29 mouse cellular contexts compared by ENCODE assay signal in genomic region chr9:40506576-40506975, GRCm38 (mm10). TPM values are rescaled to one million over a fixed set of nuclear protein-coding genes. Genes with fewer than 3 reads are reported as not detected.
DNase-seq lines count a peak whose midpoint lies in the region; ATAC-seq and TF ChIP-seq lines count a peak whose summit lies in the region.
"Had no signal": no experiment of that assay in that cellular context is flagged by ENCODE, and none has a peak within 500 bp of the region (broad histone marks: within the 10 kb centered on the region; RNA-seq: fewer than 3 reads in every experiment).

No protein-coding gene starts in this region.

- no peaks in the 10 kb centered on the region for H3K79me2 ChIP-seq in myocyte (ENCODE audit: control insufficient read depth, insufficient read depth)

- no peaks in the 10 kb centered on the region for H3K27me3 ChIP-seq in forebrain, postnatal 0 days (ENCODE audit: insufficient read depth, low read length)
- no peaks in the 10 kb centered on the region for H3K27me3 ChIP-seq in forebrain, embryonic 14.5 days (replicated peaks; ENCODE audit: control insufficient read depth, insufficient read depth, low read length)
- H3K27me3 ChIP-seq in myocyte (ENCODE audit: control insufficient read depth, insufficient read depth, insufficient read length): no peaks in the 10 kb centered on the region
- H3K27me3 ChIP-seq: forebrain, embryonic 13.5 days; heart, embryonic 12.5 days; hindbrain, embryonic 13.5 days; limb, embryonic 15.5 days; liver, embryonic 13.5 days; neural tube, embryonic 13.5 days had no signal

- intact Hi-C loops in left cerebral cortex, adult 2 months (cut with DNase I): loop anchor here (1.0 to 5.0 kb wide), 3 partner anchors 49 to 251 kb away; no protein-coding TSS in a partner anchor

- TF ChIP-seq CTCF in forebrain, postnatal 0 days (IDR thresholded peaks at IDR 0.05; ENCODE audit: low read depth): no peak
- no peak for TF ChIP-seq CTCF in left cerebral cortex, adult 2 months (IDR thresholded peaks at IDR 0.05)

- no peak overlapping the region for H3K4me3 ChIP-seq in forebrain, postnatal 0 days (ENCODE audit: low read depth, low read length)
- no peak overlapping the region for H3K4me3 ChIP-seq in forebrain, embryonic 14.5 days (ENCODE audit: low read depth, low read length)
- H3K4me3 ChIP-seq in left cerebral cortex, adult 2 months: no peak overlapping the region
- no peak overlapping the region for H3K4me3 ChIP-seq in myocyte
- H3K4me3 ChIP-seq: forebrain, embryonic 13.5 days; heart, adult 2 months; heart, embryonic 12.5 days; hindbrain, embryonic 13.5 days; limb, embryonic 10.5 days; limb, embryonic 15.5 days; liver, embryonic 13.5 days; midbrain, embryonic 10.5 days; neural tube, embryonic 13.5 days had no signal

- H3K4me2 ChIP-seq in forebrain, postnatal 0 days (ENCODE audit: low read depth): no peak overlapping the region
- H3K4me2 ChIP-seq in forebrain, embryonic 14.5 days (ENCODE audit: low read length): no peak overlapping the region
- H3K4me2 ChIP-seq in myocyte (ENCODE audit: low read depth): no peak overlapping the region
- H3K4me2 ChIP-seq: forebrain, embryonic 13.5 days; heart, embryonic 12.5 days; hindbrain, embryonic 13.5 days; limb, embryonic 15.5 days; liver, embryonic 13.5 days; neural tube, embryonic 13.5 days had no signal

- 0 out of 2 replicates have a peak, but pooled peaks cover 5% of the 10 kb centered on the region for H3K4me1 ChIP-seq in forebrain, postnatal 0 days (ENCODE audit: insufficient read depth)
- no peaks in the 10 kb centered on the region for H3K4me1 ChIP-seq in forebrain, embryonic 14.5 days (ENCODE audit: control insufficient read depth, insufficient read depth, low read length)
- H3K4me1 ChIP-seq: forebrain, embryonic 13.5 days; heart, embryonic 12.5 days; hindbrain, embryonic 13.5 days; limb, embryonic 10.5 days; limb, embryonic 15.5 days; liver, embryonic 13.5 days; midbrain, embryonic 10.5 days; neural tube, embryonic 13.5 days had no signal

- peak; percentile 54 for ATAC-seq in forebrain, postnatal 0 days
- no peak for ATAC-seq in forebrain, embryonic 14.5 days
- no peak for ATAC-seq in erythroid progenitor cell, adult 5-6 weeks (replicated peaks; ENCODE audit: low FRiP score, poor library complexity, severe bottlenecking)
- ATAC-seq: CD4-positive, CD25-positive, alpha-beta regulatory T cell, adult 4 months; forebrain, embryonic 13.5 days; intestine, postnatal 0 days; lung, postnatal 0 days; midbrain, embryonic 16.5 days had no signal

- 59% methylated on average over 3 of the region's 3 CpGs for WGBS in forebrain, postnatal 0 days
- WGBS in forebrain, embryonic 14.5 days: 72% methylated on average over 3 of the region's 3 CpGs

- DNase-seq in forebrain, postnatal 0 days: no peak
- DNase-seq in forebrain, embryonic 14.5 days (ENCODE audit: low spot score): no peak
- DNase-seq in left cerebral cortex, adult 2 months (ENCODE audit: extremely low spot score in 1 of 2, low spot score in 2 of 2): peak in 1 of 2 experiments; percentile 36
- no peak for DNase-seq in left cerebral cortex, adult 11 months (ENCODE audit: low spot score)
- peak; percentile 44 for DNase-seq in right cerebral cortex, postnatal 25 days
- no peak for DNase-seq in thymus, postnatal 0 days (ENCODE audit: low spot score)
- DNase-seq: adrenal gland, postnatal 14 days; gastrocnemius, postnatal 25 days; heart, adult 2 months; heart, postnatal 4 days; kidney, adult 9 months; kidney, postnatal 10 days; layer of hippocampus, adult 9-11 months; liver, embryonic 13.5 days; lung, adult 18-20 months; lung, postnatal 4 days had no signal

- 0 out of 2 replicates have a peak overlapping the region, but pooled peaks have one; percentile 35 for H3K27ac ChIP-seq in forebrain, postnatal 0 days (ENCODE audit: low read depth, low read length)
- H3K27ac ChIP-seq in forebrain, embryonic 14.5 days (ENCODE audit: low read depth, low read length): no peak overlapping the region
- H3K27ac ChIP-seq in left cerebral cortex, adult 2 months: peak overlapping the region; percentile 16
- H3K27ac ChIP-seq: forebrain, embryonic 13.5 days; heart, adult 2 months; hindbrain, embryonic 13.5 days; limb, embryonic 10.5 days; limb, embryonic 15.5 days; liver, embryonic 13.5 days; midbrain, embryonic 10.5 days; neural tube, embryonic 13.5 days had no signal

- no peaks in the 10 kb centered on the region for H3K36me3 ChIP-seq in forebrain, postnatal 0 days (ENCODE audit: insufficient read depth)
- H3K36me3 ChIP-seq in forebrain, embryonic 14.5 days (ENCODE audit: control insufficient read depth, insufficient read depth, low read length): no peaks in the 10 kb centered on the region
- no peaks in the 10 kb centered on the region for H3K36me3 ChIP-seq in myocyte (ENCODE audit: control insufficient read depth, insufficient read depth)
- H3K36me3 ChIP-seq: heart, embryonic 12.5 days; hindbrain, embryonic 13.5 days; limb, embryonic 10.5 days; limb, embryonic 15.5 days; liver, embryonic 13.5 days; midbrain, embryonic 10.5 days; neural tube, embryonic 13.5 days had no signal

- no peak overlapping the region for H3ac ChIP-seq in myocyte (ENCODE audit: control insufficient read depth, insufficient read length)

- no peak for TF ChIP-seq POLR2A in myocyte (IDR thresholded peaks at IDR 0.05; ENCODE audit: insufficient read length, low read depth)

- no peaks in the 10 kb centered on the region for H3K9me3 ChIP-seq in forebrain, postnatal 0 days (ENCODE audit: low read length)
- no peaks in the 10 kb centered on the region for H3K9me3 ChIP-seq in forebrain, embryonic 14.5 days (replicated peaks; ENCODE audit: control insufficient read depth, low read length)
- H3K9me3 ChIP-seq: forebrain, embryonic 13.5 days; heart, embryonic 12.5 days; hindbrain, embryonic 13.5 days; limb, embryonic 10.5 days; limb, embryonic 15.5 days; liver, embryonic 13.5 days; midbrain, embryonic 10.5 days; neural tube, embryonic 13.5 days had no signal

- no peak overlapping the region for H3K9ac ChIP-seq in forebrain, postnatal 0 days
- no peak overlapping the region for H3K9ac ChIP-seq in forebrain, embryonic 14.5 days (ENCODE audit: low read length)
- H3K9ac ChIP-seq: forebrain, embryonic 13.5 days; heart, embryonic 12.5 days; hindbrain, embryonic 13.5 days; limb, embryonic 15.5 days; liver, embryonic 13.5 days; neural tube, embryonic 13.5 days had no signal

TF ChIP-seq in myocyte, 11 proteins besides CTCF, POLR2A, EP300 and RAD21:
- no peak for TF ChIP-seq CEBPB (IDR thresholded peaks at IDR 0.05; ENCODE audit: insufficient read depth, poor library complexity, severe bottlenecking)
- TF ChIP-seq MYOG (IDR thresholded peaks at IDR 0.05; ENCODE audit: control insufficient read depth in 1 of 3, insufficient read depth in 1 of 3, insufficient read length in 2 of 3, low read depth in 2 of 3): peak in 2 of 3 experiments; percentile 37 to 78
- no peak for TF ChIP-seq E2F4 (IDR thresholded peaks at IDR 0.05; ENCODE audit: insufficient read depth)
- peak in 1 of 3 experiments; percentile 41 for TF ChIP-seq MYOD1 (IDR thresholded peaks at IDR 0.05; ENCODE audit: control insufficient read depth in 1 of 3, insufficient read length in 2 of 3, low read depth in 2 of 3)

RNA-seq across cellular contexts. Expression of gene Gramd1b, which starts 24.6 kb away (rescaled TPM):
- 48.1 and 48.6 TPM in 2 replicates for total RNA-seq in forebrain, postnatal 0 days (2014; rRNA removed)
- polyA plus RNA-seq in forebrain, postnatal 0 days (2015; fragmentation: Nextera tagmentation; extraction: Ambion mirVana): 12.5 and 18.0 TPM in 2 replicates
- polyA plus RNA-seq in forebrain, embryonic 14.5 days (2014; fragmentation: Nextera tagmentation; extraction: Ambion mirVana): 8.6 and 12.2 TPM in 2 replicates
- total RNA-seq in left cerebral cortex, adult 2 months (2021): 100 to 1,000 TPM; 178 to 192 TPM
- 33.9 TPM for polyA plus RNA-seq in myocyte (2012; fragmentation: generic; extraction: Trizol)
- 5.4 and 12.3 TPM in 2 replicates for total RNA-seq in erythroid progenitor cell, adult 5-6 weeks (2015; ENCODE audit: low replicate concordance)
- total RNA-seq in erythroid progenitor cell, adult 5-6 weeks (2017; ENCODE audit: low replicate concordance): 1.1 and 1.7 TPM in 2 replicates
- polyA plus RNA-seq in thymus, postnatal 0 days (2015; fragmentation: Nextera tagmentation; extraction: Ambion mirVana): 4.3 and 6.1 TPM in 2 replicates
